Mouse (Mus musculus) gastrocnemius, postnatal 25 days (tissue): Measurements from ENCODE around the gene Gm4565. TPM values are rescaled to one million over a fixed set of nuclear protein-coding genes. Genes with fewer than 3 reads are reported as not detected.
"Not testable (repeated sequence)": the region's sequence is repeated elsewhere in the genome, so short reads cannot be mapped to it uniquely, and the experiment has no call there.

Experiments
- DNase-seq: peaks from one replicate; pipeline ENCODE4 v3.0.0; 2022
- long read RNA-seq, 2 experiments: library from polyadenylated mRNA; stranded (forward); transcript quantifications; one replicate each; pipeline ENCODE4 v2.0.0; 2021
- total RNA-seq, 2 experiments: library from RNA; stranded (reverse); gene quantifications; 1 replicate in 1 of 2; 2 replicates in 1 of 2; pipeline ENCODE4 v1.2.3; 2021

Gene Gm4565
- total RNA-seq: not detected
- long read RNA-seq, experiment 1: 0 reads
- long read RNA-seq, experiment 2: 0 reads

DNA sequence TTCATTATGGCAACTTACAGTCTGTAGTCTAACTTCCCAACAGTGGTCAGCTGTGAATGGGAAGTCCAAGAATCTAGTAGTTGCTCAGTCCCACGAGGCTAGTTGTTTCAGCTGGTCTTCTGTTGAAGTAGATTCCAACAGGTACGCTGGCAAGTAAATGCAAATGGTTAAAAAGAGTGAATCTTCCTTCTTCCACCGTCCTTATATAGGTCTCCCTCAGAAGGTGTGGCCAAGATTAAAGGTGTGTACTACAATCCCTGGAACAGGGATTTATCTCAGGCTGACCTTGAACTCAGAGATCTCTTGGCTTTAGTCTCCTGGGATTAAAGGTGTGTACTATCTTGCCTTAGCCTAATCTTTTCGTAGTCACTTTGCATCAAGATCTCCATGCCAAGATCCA is at the start of gene Gm4565:
TSS of gene Gm4565 (minus strand) at position 101 of the 400 bp plus-strand sequence.
- not testable (repeated sequence) for DNase-seq

DNA sequence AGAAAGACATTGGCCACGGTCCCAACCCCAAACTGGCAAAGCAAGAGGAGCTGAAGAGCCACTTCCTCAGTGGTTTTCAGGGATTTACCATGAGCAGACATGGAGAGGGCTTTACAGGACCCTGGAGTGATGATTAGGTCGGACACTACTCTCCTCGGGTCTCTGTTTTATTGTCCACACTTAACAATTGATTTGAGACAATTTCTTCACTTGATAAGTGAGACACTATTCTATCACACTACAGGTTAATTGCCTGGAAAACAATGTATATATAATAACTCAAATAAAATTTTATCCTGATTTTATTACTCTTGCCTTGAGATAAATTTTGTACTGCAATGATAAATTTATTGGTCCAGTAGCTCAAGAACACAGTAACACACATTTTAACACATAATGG is 22.7 kb downstream of the Gm4565 start, which contains the start of gene Gm4201:
TSS of gene Gm4201 (minus strand) at position 101 of the 400 bp plus-strand sequence.
- not testable (repeated sequence) for DNase-seq

DNA sequence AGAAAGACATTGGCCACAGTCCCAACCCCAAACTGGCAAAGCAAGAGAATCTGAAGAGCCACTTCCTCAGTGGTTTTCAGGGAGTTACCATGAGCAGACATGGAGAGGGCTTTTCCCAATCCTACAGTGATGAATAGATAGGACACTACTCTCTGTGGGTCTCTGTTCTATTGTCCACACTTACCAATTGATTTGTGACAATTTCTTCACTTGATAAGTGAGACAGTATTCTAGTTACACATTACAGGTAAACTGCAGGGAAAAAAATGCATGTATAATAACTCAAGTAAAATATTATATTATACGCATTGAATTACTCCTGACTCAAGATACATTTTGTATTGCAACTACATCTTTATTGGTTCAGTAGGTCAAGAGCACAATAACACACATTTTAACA is 53.1 kb downstream of the Gm4565 start, which contains the start of gene Gm8677:
TSS of gene Gm8677 (minus strand) at position 101 of the 400 bp plus-strand sequence.
- not testable (repeated sequence) for DNase-seq

Other genes starting within 250 kb of the Gm4565 start
- not detected for gene Gm8660, start 217.1 kb downstream of the Gm4565 start, total RNA-seq
- not detected for gene Vmn1r148, start 174.5 kb downstream of the Gm4565 start, total RNA-seq
- not detected for gene Vmn1r149, start 149.9 kb downstream of the Gm4565 start, total RNA-seq
- gene Gm10665, start 124.1 kb downstream of the Gm4565 start, total RNA-seq: not detected
- not detected for gene Vmn1r151, start 88.4 kb downstream of the Gm4565 start, total RNA-seq
- gene Vmn1r152, start 65.2 kb downstream of the Gm4565 start, total RNA-seq: not detected
- gene Gm8677, start 53.2 kb downstream of the Gm4565 start, total RNA-seq: not detected
- not detected for gene Gm4201, start 22.8 kb downstream of the Gm4565 start, total RNA-seq
- gene Vmn1r155, start 69.9 kb upstream of the Gm4565 start, total RNA-seq: not detected
- gene Gm8693, start 104.2 kb upstream of the Gm4565 start, total RNA-seq: not detected
- gene Gm4567, start 131.6 kb upstream of the Gm4565 start, total RNA-seq: not detected
- not detected for gene Vmn1r157, start 173.6 kb upstream of the Gm4565 start, total RNA-seq
- gene Vmn1r158, start 202.7 kb upstream of the Gm4565 start, total RNA-seq: not detected